In the genomic region with DNA sequence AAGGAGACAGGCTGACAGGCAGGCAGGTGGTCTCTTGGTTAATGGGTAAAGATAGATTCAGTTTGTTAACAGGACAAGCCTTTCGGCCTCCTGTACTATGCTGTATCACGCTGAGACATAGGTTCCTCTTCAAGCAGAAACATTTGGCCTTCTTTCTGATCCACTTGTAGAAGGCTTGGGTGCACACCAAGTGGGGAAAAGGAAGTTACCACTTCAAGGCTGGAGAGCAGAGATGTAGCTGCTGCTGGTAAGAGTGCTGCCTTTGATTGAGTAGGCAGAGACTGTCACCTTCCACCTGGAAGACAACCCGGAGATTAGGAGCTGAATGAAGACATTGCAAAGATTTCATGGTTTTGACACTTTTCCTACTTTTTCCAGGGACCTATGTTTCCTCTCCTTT, we compare ENCODE assay signal across 9 mouse cellular contexts. TPM values are rescaled to one million over a fixed set of nuclear protein-coding genes. Genes with fewer than 3 reads are reported as not detected.
DNase-seq lines count a peak whose midpoint lies in the region; ATAC-seq and TF ChIP-seq lines count a peak whose summit lies in the region.
"Had no signal": no experiment of that assay in that cellular context is flagged by ENCODE, and none has a peak within 500 bp of the region (broad histone marks: within the 10 kb centered on the region; RNA-seq: fewer than 3 reads in every experiment).

No protein-coding gene starts in this region.

- no peak for ATAC-seq in embryonic facial prominence, embryonic 12.5 days (ENCODE audit: insufficient number of reproducible peaks, insufficient read depth, low FRiP score, low TSS enrichment)
- ATAC-seq in hindbrain, embryonic 15.5 days (ENCODE audit: low FRiP score, low read depth), result no peak
- ATAC-seq in neural tube, embryonic 13.5 days (ENCODE audit: low read depth), result no peak

- no peaks in the 10 kb centered on the region for H3K27me3 ChIP-seq in embryonic facial prominence, embryonic 12.5 days
- H3K27me3 ChIP-seq in hindbrain, embryonic 15.5 days, result no peaks in the 10 kb centered on the region
- H3K27me3 ChIP-seq in neural tube, embryonic 13.5 days, result no peaks in the 10 kb centered on the region

- peaks cover 18% of the 10 kb centered on the region for H3K4me1 ChIP-seq in embryonic facial prominence, embryonic 12.5 days
- H3K4me1 ChIP-seq in hindbrain, embryonic 15.5 days (replicated peaks), result peaks cover 54% of the 10 kb centered on the region
- peaks cover 48% of the 10 kb centered on the region for H3K4me1 ChIP-seq in neural tube, embryonic 13.5 days (replicated peaks)

- no peak for DNase-seq in layer of hippocampus, adult 2 months (ENCODE audit: low spot score in 2 of 2)
- no peak for DNase-seq in layer of hippocampus, adult 18-20 months (ENCODE audit: low spot score in 2 of 2)
- no peak for DNase-seq in layer of hippocampus, postnatal 10 days (ENCODE audit: low spot score in 2 of 2)
- no peak for DNase-seq in frontal cortex, postnatal 10 days (ENCODE audit: low spot score in 2 of 2)
- no peak for DNase-seq in cerebellum, adult 8-10 months
- DNase-seq: cerebellum, adult 2 months had no signal

- H3K4me2 ChIP-seq in embryonic facial prominence, embryonic 12.5 days (replicated peaks), result peak overlapping the region; percentile 87
- peak overlapping the region; percentile 79 for H3K4me2 ChIP-seq in hindbrain, embryonic 15.5 days
- peak overlapping the region; percentile 89 for H3K4me2 ChIP-seq in neural tube, embryonic 13.5 days

- WGBS in embryonic facial prominence, embryonic 12.5 days, result 77% methylated on average over 3 of the region's 3 CpGs
- WGBS in hindbrain, embryonic 15.5 days, result 71% methylated on average over 3 of the region's 3 CpGs
- 80% methylated on average over 3 of the region's 3 CpGs for WGBS in neural tube, embryonic 13.5 days

- peak overlapping the region; percentile 67 for H3K4me3 ChIP-seq in layer of hippocampus, adult 2 months
- peak overlapping the region; percentile 91 for H3K4me3 ChIP-seq in embryonic facial prominence, embryonic 12.5 days
- H3K4me3 ChIP-seq in hindbrain, embryonic 15.5 days, result peak overlapping the region; percentile 87
- peak overlapping the region; percentile 79 for H3K4me3 ChIP-seq in neural tube, embryonic 13.5 days

- peaks cover 18% of the 10 kb centered on the region for H3K36me3 ChIP-seq in embryonic facial prominence, embryonic 12.5 days
- H3K36me3 ChIP-seq in hindbrain, embryonic 15.5 days, result no peaks in the 10 kb centered on the region
- peaks cover 28% of the 10 kb centered on the region for H3K36me3 ChIP-seq in neural tube, embryonic 13.5 days

- peak overlapping the region; percentile 92 for H3K9ac ChIP-seq in embryonic facial prominence, embryonic 12.5 days
- peak overlapping the region; percentile 96 for H3K9ac ChIP-seq in hindbrain, embryonic 15.5 days
- peak overlapping the region; percentile 96 for H3K9ac ChIP-seq in neural tube, embryonic 13.5 days

- TF ChIP-seq CTCF in layer of hippocampus, adult 2 months (conservative IDR thresholded peaks at IDR 0.05), result no peak

- H3K9me3 ChIP-seq in embryonic facial prominence, embryonic 12.5 days, result no peaks in the 10 kb centered on the region
- no peaks in the 10 kb centered on the region for H3K9me3 ChIP-seq in hindbrain, embryonic 15.5 days
- no peaks in the 10 kb centered on the region for H3K9me3 ChIP-seq in neural tube, embryonic 13.5 days

- peak overlapping the region; percentile 81; the same call in 1 of the 2 replicates for H3K27ac ChIP-seq in layer of hippocampus, adult 2 months
- 0 out of 2 replicates have a peak overlapping the region, but pooled peaks have one; percentile 9 for H3K27ac ChIP-seq in embryonic facial prominence, embryonic 12.5 days
- no peak overlapping the region for H3K27ac ChIP-seq in hindbrain, embryonic 15.5 days (replicated peaks)
- H3K27ac ChIP-seq in neural tube, embryonic 13.5 days (replicated peaks), result no peak overlapping the region

RNA-seq across cellular contexts. Expression of gene Bend5, which starts 1.3 kb away (rescaled TPM):
- total RNA-seq in layer of hippocampus, adult 2 months (2021), result 10 to 100 TPM; 13.1 to 13.5 TPM
- 10 to 100 TPM; 10.2 to 11.0 TPM for total RNA-seq in layer of hippocampus, adult 18-20 months (2021)
- 60.8 and 62.9 TPM in 2 replicates for polyA plus RNA-seq in embryonic facial prominence, embryonic 12.5 days (2016; fragmentation: Nextera tagmentation; extraction: Ambion mirVana)
- 57.5 and 59.4 TPM in 2 replicates for polyA plus RNA-seq in hindbrain, embryonic 15.5 days (2015; fragmentation: Nextera tagmentation; extraction: Ambion mirVana)
- polyA plus RNA-seq in neural tube, embryonic 13.5 days (2015; fragmentation: Nextera tagmentation; extraction: Ambion mirVana), result 72.7 and 76.9 TPM in 2 replicates
- 10 to 100 TPM; 15.7 to 16.0 TPM for total RNA-seq in layer of hippocampus, postnatal 10 days (2021)

Comparison
In these comparisons a context has a peak if more than half of its experiments do, and no peak if none do; other contexts are left out.
1. H3K27ac ChIP-seq: peak in layer of hippocampus, adult 2 months (single experiment) and embryonic facial prominence, embryonic 12.5 days (single experiment); none in hindbrain, embryonic 15.5 days (single experiment) and neural tube, embryonic 13.5 days (single experiment).
2. Peak in every context shown above with its lines, with median percentiles within 50 percentile points of each other: H3K4me3 ChIP-seq, H3K4me2 ChIP-seq and H3K9ac ChIP-seq.